Mouse (Mus musculus) yolk sac, embryonic 10.5 days (tissue): Measurements from ENCODE around the gene Cntnap1.

ENCODE experiments used
- DNase-seq: peaks from one replicate; pipeline ENCODE4 v3.0.0-alpha.2; 2017; ENCODE audit warnings: low spot score

Gene Cntnap1

DNA sequence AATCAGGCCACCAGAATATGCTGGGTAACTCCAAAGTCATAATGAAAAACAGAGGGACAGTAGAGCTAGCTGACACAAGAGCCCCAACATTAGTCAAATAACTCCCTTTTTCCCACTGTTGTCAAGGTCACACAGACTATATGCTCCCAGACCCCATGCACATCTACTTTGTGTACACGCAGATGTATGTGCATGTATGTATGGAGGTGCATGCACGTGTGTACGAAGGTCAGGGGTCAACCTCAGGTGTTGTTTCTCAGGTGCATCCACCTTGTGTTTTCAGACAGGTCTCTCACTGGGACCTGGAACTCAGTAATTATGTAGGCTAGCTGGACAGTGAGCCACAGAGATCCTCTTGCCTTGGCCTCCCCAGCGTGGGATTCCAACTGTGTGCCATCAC lies 15.1 kb downstream of the Cntnap1 start:
- no peak for DNase-seq

DNA sequence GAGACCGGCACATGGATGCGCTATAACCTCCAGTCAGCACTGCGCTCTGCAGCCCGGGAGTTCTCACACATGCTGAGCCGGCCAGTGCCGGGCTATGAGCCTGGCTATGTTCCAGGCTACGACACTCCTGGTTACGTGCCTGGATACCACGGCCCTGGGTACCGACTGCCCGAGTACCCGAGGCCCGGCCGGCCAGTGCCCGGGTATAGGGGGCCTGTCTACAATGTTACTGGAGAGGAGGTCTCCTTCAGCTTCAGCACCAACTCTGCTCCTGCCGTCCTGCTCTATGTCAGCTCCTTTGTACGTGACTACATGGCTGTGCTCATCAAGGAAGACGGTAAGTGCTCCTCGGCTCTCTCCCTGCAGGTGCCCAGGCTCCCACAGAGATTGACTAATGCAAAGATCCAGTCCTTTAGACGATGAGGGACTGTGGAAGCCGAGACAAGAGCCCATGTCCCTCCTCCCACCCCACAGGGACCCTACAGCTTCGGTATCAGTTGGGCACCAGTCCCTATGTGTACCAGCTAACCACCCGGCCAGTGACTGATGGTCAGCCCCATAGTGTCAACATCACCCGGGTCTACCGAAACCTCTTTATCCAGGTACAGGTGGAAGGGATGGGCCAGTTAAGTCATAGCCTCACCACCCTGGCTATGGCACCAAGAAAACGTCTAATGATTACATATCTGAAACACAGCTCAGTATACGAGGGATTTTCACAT lies 16.4 kb downstream of the Cntnap1 start:
- no peak for DNase-seq

DNA sequence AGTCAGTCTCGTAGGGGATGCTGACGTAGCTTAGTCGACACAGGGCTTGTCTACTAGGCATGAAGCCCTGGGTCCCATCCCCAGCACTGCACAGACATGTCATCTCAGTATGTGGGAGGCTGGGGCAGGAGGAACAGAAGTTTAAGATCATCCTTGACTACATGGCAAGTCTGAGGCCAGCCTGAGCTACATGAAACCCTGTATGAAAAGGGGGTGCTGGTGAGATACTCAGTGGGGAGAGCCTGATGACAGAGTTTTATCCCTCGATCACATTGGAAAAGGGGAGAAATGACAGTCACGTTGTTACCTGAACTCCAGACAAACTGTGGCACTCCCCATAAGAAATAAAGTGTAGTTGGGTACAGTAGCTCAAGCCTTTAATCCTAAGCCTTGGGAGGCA lies 17.2 kb downstream of the Cntnap1 start:
- DNase-seq = no peak

GRCm38 (mm10) chr11:101188166-101188805 lies 18.0 kb downstream of the Cntnap1 start:
- DNase-seq = no peak

DNA sequence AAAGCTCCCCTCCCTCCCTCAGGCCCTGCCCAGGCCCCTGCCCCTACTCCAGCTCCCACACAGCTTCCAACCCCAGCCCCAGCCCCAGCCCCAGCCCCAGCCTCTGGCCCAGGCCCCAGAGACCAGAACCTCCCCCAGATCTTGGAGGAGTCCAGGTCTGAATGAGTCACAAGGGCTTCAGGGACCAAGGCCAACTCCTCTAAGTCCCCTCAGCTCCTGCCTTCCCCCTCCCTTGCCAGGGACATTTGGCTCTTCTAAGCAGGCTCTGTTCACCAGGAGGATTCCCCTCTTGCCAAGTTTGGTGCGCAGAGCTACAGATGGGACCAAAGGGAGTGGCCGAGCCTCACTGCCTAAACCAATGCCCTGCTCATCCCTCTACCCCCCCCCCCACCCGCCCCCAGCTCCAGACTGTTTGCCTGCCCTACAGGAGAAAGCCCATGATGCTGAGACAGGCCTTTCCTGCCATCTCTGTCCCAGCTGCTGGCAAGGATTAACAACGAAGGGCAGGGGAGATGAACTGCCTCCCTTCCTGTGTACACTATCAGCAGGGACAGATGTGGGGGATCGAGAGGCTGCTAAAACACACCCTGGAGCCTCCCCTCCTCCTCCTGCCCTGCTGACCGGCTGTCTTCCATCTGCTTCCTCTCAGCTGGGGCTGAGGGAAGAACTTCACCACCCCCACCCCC lies 19.3 kb downstream of the Cntnap1 start:
- peak; percentile 79 for DNase-seq

DNA sequence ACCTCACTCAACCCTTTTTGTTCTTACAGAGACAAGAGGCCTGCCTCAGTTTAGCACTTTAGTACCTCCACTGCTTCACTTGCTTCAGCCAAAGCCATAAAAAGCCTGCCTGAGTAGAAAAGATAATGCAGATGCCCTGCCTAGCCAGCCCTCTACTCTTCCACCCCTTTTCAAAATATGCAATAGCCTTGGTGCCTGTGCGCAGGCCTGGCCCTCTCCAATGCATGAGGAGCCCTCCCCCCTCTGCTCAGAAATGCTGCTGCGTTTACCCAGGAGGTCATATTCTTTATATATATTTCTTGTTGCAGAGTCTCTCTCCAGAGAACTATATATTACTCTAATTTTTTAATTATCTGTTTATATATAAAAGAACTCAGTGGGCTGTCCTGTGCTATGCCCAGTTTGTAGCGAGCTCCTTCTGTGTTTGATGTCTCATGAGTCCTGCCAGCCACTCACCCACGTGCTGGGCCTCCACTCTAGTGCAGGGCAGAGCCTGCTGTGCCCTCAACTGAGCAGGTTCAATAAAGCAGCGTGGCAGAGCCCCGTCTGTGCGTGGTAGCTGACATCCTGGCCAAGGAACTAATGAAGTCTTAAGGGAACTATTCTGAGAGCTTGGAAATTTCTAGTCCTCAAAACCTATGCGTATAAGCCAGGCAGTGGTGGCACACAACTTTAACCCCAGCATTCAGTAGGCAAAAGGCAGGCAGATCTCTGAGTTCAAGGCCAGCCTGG lies 20.0 kb downstream of the Cntnap1 start:
- no peak for DNase-seq

GRCm38 (mm10) chr11:101190913-101191907 lies 20.9 kb downstream of the Cntnap1 start:
- DNase-seq = no peak

DNA sequence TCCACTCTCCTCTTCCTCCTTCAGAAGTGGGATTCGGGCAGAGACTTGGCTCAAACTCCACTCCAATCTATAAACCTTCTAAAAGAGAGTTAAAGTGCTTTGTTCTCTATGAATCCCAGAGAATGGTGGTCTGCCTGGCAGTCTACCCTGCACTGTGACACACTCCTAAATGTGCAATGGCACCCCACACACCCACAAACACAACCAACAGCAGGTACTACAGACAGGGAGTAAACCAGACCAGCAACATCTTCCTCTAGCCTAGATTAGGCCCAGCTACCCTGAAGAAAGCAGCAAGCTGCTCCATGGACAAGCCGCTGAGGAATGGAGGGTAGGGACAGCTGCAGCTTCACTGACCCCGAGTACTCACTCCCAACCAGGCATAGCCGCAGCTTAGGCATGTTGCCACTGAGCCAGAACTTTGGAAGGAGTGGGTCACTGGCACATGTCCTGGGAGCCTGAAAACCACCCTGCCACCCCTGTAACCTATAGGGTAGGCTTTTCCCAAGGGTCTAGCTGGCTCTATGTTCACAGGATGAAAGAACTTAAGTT lies 21.7 kb downstream of the Cntnap1 start:
- no peak for DNase-seq

DNA sequence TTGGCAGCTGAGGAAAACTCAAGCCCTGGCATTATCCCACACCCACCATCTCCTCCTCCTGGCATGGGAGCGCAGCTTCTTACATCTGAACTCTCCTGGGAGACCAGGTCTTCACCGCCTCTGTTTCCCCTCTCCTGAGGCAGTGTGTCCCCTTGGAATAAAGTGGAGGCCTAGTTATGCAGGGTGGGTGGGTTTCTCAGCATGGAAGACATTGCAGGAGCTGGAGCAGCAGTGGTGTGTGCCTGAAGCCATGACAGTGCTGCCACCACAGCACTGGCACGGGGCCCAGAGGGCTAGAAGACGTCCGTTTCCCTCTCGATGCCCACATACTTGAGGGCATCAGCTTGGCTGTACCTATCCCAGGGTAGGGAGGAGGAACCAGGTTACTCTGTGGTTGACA lies 22.3 kb downstream of the Cntnap1 start:
- DNase-seq = no peak

- no peak for DNase-seq
These were observed 22.8 kb downstream of the Cntnap1 start for GRCm38 (mm10) chr11:101193076-101193475.

DNA sequence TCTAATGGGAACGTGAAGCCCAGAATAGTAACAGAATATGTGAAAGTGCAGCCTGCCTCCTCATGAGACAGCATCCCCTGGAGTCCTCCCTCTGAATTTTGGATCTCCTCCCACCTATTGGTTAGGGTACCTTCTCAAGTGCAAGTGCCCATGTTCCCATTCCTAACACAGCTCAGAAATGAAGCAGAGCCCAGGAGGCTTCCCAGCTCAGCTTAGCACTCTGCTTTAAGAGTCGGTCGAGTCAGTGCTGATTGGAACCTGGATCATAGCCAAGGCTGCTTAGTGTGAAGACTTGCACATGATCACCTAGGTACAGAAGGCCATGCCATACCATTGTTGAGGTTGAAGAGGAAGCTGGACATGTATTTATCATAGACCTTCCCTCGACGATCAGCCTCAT lies 23.8 kb downstream of the Cntnap1 start:
- DNase-seq = no peak

- DNase-seq = no peak
These were observed 24.3 kb downstream of the Cntnap1 start for GRCm38 (mm10) chr11:101194643-101195042.

DNA sequence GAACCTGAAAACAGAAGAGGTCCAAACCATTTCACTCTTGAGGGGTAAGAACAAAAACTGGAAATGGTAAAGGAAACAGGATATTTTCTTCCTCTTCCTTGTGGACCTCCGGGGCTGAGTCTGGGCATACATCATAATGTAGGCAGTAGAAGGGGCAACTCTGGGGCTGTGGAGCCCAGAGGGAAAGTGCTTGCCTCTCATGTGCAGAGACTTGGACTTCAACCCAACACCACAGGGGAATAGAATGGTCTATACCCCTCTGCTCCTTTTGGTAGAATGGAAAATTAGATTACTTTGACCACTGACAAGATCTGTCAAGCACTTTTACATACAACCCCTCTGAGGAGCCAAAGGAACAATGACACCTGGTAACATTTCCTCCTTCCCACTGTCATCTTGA lies 24.8 kb downstream of the Cntnap1 start:
- no peak for DNase-seq

- no peak for DNase-seq
These were observed 25.2 kb downstream of the Cntnap1 start for GRCm38 (mm10) chr11:101195571-101195970.

- no peak for DNase-seq
These were observed 25.9 kb downstream of the Cntnap1 start for GRCm38 (mm10) chr11:101196175-101196574.

DNA sequence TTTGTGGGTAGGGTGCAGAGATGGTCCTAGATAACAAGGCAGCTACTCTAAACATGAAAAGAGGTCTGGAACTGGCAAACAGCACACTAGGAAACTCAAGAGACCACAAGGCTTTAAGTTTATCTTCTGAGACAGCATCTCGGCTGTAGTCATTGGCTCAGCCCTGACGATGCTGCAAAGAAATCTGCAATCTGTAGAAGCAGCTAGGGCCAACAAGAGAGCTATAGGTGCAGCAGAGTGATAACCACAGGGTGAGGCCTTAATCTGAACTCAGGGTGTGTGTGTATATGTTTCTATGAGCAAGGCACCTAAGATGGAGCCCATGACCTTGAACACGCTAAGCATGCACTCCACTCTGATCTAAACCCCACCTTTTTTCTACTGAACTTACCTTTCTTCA lies 29.2 kb downstream of the Cntnap1 start:
- DNase-seq = no peak

DNA sequence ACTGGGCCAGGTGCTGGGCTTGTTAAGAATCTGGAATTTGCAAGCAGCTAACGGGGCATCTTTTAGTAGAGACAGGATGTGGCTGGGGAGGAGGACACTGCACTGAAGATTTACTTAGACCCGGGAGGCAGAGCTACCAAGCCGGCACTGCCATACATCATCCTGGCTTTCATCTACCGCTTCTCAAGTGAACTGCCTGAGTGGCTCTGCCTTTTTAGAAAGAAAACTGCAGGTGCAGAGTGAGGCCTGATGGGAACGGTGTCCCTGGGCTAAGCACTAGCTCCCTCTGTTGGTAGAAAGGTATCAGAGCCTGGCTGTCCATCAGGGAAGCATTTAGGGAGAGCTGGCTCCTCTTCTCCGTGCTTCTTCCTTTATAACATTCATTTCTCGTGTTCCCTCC lies 30.7 kb downstream of the Cntnap1 start:
- DNase-seq = no peak

- DNase-seq = peak; percentile 56
These were observed 41.6 kb downstream of the Cntnap1 start for GRCm38 (mm10) chr11:101211970-101212369.

- DNase-seq = no peak
These were observed 46.6 kb downstream of the Cntnap1 start for GRCm38 (mm10) chr11:101216936-101217335.

GRCm38 (mm10) chr11:101218436-101219055 lies 48.2 kb downstream of the Cntnap1 start:
- no peak for DNase-seq

- DNase-seq = no peak
These were observed 50.5 kb downstream of the Cntnap1 start for GRCm38 (mm10) chr11:101220853-101221252.
